Mouse (Mus musculus): ENCODE measurements around the gene Zbtb7b. TPM values are rescaled to one million over a fixed set of nuclear protein-coding genes. Genes with fewer than 3 reads are reported as not detected.

Gene Zbtb7b
- polyA plus RNA-seq, 1 experiment from 2014 or later, result 1.2 TPM

DNA sequence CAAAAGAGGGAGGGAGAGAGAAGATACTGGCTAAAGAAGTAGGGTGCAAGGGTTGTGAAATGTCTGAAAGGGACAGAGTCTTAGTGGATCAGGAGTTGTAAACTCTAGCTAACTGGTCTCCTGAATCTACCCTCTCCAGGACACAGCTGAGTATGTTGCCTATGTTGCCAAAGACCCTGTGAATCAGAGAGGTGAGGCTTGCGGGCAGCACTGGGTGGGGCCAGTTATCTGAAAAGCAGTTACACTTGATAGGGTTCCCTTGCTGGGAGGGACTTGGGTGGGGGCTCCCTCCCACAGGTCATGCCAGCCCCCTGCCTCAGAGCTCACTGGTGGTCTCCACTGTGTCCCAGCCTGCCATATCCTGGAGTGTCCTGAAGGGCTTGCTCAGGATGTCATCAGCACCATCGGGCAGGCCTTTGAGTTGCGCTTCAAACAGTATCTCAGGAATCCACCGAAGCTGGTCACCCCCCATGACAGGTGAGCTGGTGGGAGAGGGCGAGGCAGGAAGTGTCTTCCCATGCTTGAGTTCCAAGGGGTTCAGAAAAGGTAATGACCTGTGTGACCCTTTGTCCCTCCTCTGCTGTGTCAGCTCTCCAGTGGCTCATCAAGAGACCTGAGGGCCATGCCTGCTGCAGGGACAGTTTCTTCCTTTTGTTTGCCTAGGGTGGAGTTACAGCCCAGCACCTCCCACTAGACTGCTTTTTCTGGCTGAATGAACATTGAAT lies 30.0 kb upstream of the Zbtb7b start:
- peaks cover 48% of the 10 kb centered on the region for H3K4me1 ChIP-seq
- no peaks in the 10 kb centered on the region for H3K9me3 ChIP-seq
- no peaks in the 10 kb centered on the region for H3K27me3 ChIP-seq (replicated peaks; ENCODE audit: low read depth, poor library complexity, severe bottlenecking)
- whole genome bisulfite sequencing, result 93% methylated on average over 5 of the region's 5 CpGs
- no peak for DNase-seq (ENCODE audit: low spot score)
- no peak overlapping the region for H3K27ac ChIP-seq (replicated peaks)
- H3K36me3 ChIP-seq (replicated peaks), result peaks cover 59% of the 10 kb centered on the region
- H3K4me3 ChIP-seq, result peak overlapping the region; percentile 11; the same call in 1 of the 2 replicates

GRCm38 (mm10) chr3:89422556-89423205 lies 28.1 kb upstream of the Zbtb7b start:
- Histone ChIP-seq H3K9me3 (no peaks in the 10 kb centered on the region), H3K4me3 (peak overlapping the region; percentile 65), H3K27me3 (replicated peaks; ENCODE audit: low read depth, poor library complexity, severe bottlenecking) (no peaks in the 10 kb centered on the region), H3K4me1 (peaks cover 54% of the 10 kb centered on the region), H3K27ac (replicated peaks) (peak overlapping the region; percentile 89), H3K36me3 (replicated peaks) (peaks cover 46% of the 10 kb centered on the region)
- WGBS, result 73% methylated on average over 6 of the region's 6 CpGs
- no peak for DNase-seq (ENCODE audit: low spot score)

DNA sequence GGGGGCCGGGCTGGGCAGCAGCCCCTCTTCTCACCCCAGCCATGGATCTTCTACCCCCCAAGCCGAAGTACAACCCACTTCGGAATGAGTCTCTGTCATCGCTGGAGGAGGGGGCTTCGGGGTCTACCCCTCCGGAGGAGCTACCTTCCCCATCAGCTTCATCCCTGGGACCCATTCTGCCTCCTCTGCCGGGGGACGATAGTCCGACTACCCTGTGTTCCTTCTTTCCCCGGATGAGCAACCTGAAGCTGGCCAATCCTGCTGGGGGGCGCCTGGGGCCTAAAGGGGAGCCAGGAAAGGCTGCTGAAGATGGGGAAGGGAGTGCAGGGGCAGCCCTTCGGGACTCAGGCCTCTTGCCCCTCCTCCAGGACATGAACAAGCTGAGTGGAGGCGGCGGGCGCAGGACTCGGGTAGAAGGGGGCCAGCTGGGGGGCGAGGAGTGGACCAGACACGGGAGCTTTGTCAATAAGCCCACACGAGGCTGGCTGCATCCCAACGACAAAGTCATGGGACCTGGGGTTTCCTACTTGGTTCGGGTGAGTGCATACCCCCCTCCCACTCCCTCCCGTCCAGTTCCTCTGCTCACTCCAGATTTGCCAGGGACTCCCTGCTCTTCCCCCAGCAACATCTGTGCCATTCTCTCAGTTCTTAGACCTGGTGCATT lies 27.4 kb upstream of the Zbtb7b start:
- DNase-seq (ENCODE audit: low spot score), result peak; percentile 32
- peak overlapping the region; percentile 89 for H3K27ac ChIP-seq (replicated peaks)

GRCm38 (mm10) chr3:89421002-89421774 lies 26.6 kb upstream of the Zbtb7b start:
- Histone ChIP-seq H3K4me3 (peak overlapping the region; percentile 65), H3K9me3 (no peaks in the 10 kb centered on the region), H3K4me1 (peaks cover 61% of the 10 kb centered on the region), H3K27ac (replicated peaks) (peak overlapping the region; percentile 89), H3K27me3 (replicated peaks; ENCODE audit: low read depth, poor library complexity, severe bottlenecking) (no peaks in the 10 kb centered on the region), H3K36me3 (replicated peaks) (peaks cover 39% of the 10 kb centered on the region)
- 2% methylated on average over 11 of the region's 11 CpGs for WGBS
- DNase-seq (ENCODE audit: low spot score), result peak; percentile 81

More for the DNA sequence above, 27.4 kb upstream of the Zbtb7b start:
- Histone ChIP-seq H3K27me3 (replicated peaks; ENCODE audit: low read depth, poor library complexity, severe bottlenecking) (no peaks in the 10 kb centered on the region), H3K4me3 (peak overlapping the region; percentile 65), H3K4me1 (peaks cover 54% of the 10 kb centered on the region), H3K9me3 (no peaks in the 10 kb centered on the region), H3K36me3 (replicated peaks) (peaks cover 40% of the 10 kb centered on the region)
- 5% methylated on average over 22 of the region's 22 CpGs for WGBS

DNA sequence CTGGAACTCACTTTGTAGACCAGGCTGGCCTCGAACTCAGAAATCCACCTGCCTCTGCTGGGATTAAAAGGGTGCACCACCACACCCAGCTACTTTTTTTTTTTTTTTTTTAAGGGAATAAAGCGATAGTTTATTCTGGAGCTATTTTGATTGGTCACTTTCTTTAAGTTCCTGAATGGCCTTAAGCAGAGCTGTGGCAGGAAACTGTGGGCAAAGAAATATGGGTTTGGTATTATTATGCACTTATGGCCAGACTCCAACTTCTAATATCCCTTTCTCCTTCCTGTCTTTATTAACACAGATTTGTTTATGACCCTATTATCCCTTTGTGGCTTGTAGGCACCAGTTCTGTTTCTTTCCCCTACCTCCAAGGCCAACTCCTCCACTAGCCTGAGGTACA lies 25.8 kb upstream of the Zbtb7b start:
- Histone ChIP-seq H3K27ac (replicated peaks) (peak overlapping the region; percentile 89), H3K4me1 (peaks cover 64% of the 10 kb centered on the region), H3K4me3 (peak overlapping the region; percentile 65), H3K27me3 (replicated peaks; ENCODE audit: low read depth, poor library complexity, severe bottlenecking) (no peaks in the 10 kb centered on the region), H3K36me3 (replicated peaks) (peaks cover 40% of the 10 kb centered on the region), H3K9me3 (no peaks in the 10 kb centered on the region)
- WGBS, result 59% methylated on average over 2 of the region's 2 CpGs
- no peak for DNase-seq (ENCODE audit: low spot score)

DNA sequence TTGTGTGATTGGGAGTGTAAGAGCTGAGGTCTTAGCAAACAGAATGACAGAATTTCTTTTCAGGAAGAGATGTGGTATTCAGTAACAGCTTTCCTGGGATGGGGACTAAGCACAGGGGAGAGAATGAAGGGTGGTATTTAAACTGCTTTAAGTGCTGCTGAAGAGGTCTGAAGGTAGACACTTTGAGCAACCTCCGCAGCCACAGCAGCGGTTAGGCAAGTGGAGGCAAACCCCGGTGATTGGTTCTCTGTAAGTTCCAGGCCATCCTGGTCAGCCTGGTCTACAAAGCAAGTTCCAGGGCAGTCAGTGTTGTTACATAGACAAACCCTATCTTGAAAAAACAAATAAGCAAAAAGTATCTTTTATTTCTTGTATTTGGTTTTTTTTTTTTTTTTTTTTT lies 25.4 kb upstream of the Zbtb7b start:
- Histone ChIP-seq H3K4me3 (peak overlapping the region; percentile 76), H3K27me3 (replicated peaks; ENCODE audit: low read depth, poor library complexity, severe bottlenecking) (no peaks in the 10 kb centered on the region), H3K9me3 (no peaks in the 10 kb centered on the region), H3K27ac (replicated peaks) (peak overlapping the region; percentile 92), H3K4me1 (peaks cover 64% of the 10 kb centered on the region), H3K36me3 (replicated peaks) (peaks cover 40% of the 10 kb centered on the region)
- WGBS, result 23% methylated on average over 3 of the region's 3 CpGs
- no peak for DNase-seq (ENCODE audit: low spot score)

DNA sequence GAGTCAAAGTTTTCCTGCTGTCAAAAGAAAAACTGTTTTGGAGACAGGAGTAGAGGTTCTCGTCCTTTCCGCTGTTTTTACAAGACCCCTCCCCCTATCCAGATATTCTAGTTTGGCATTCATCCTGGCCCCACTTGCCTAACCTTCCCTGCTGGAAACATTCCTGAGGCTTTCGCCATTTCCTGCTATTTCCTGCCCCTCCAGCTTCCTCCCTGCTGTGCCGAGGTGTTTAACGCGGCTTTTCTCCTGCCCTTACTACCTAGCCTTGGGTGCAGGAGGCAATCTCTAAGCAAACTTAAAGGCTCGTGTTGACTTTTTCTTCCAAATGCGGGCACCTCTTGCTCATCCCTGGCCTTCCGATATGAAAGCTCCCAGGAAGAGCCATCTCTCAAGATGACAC lies 25.0 kb upstream of the Zbtb7b start:
- Histone ChIP-seq H3K27ac (replicated peaks) (peak overlapping the region; percentile 92), H3K4me1 (peaks cover 62% of the 10 kb centered on the region), H3K36me3 (replicated peaks) (peaks cover 40% of the 10 kb centered on the region), H3K9me3 (no peaks in the 10 kb centered on the region), H3K27me3 (replicated peaks; ENCODE audit: low read depth, poor library complexity, severe bottlenecking) (no peaks in the 10 kb centered on the region), H3K4me3 (peak overlapping the region; percentile 76)
- DNase-seq (ENCODE audit: low spot score), result peak; percentile 56
- 2% methylated on average over 9 of the region's 9 CpGs for WGBS

- Histone ChIP-seq H3K4me1 (peaks cover 56% of the 10 kb centered on the region), H3K27ac (replicated peaks) (peak overlapping the region; percentile 92), H3K36me3 (replicated peaks) (peaks cover 40% of the 10 kb centered on the region), H3K4me3 (peak overlapping the region; percentile 76), H3K9me3 (no peaks in the 10 kb centered on the region), H3K27me3 (replicated peaks; ENCODE audit: low read depth, poor library complexity, severe bottlenecking) (no peaks in the 10 kb centered on the region)
- WGBS, result under 1% methylated on average over 16 of the region's 16 CpGs
- DNase-seq (ENCODE audit: low spot score), result peak; percentile 88
These were observed 24.3 kb upstream of the Zbtb7b start for GRCm38 (mm10) chr3:89418861-89419250.

DNA sequence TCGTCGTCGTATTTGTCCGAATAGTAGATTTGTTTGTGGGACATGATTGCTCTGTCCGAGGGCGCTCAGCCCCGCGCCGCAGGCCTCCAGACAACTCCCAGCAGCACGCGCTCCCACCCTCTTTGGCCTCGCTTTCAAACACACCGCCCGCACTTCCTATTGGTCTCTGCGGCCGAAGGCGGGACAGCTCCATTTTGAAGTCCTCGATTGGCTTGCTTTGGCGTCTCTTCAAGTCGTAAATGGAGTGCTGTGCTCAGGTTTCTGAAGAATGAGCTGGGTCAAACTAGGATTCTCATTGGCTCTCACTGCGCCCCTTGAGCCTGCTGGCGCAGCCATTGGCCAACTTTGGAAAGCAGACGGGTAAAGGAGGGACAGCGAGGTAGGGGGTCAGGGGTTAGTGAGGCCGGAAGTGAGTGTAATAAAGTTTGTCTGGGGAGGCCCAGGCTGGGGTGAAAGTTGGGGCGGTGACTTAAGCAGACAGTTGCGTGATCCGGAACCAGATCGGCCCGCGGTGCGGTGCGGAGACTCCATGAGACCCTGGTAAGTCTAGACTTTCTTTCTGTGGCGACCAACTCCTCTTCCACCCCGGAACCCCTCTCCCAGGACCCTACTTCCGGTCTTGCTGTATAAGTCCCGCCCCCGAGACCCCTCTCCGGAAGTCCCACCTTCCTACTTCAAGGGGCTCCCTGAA lies 23.7 kb upstream of the Zbtb7b start, which contains the start of the genes Cks1b and Shc1:
Gene Cks1b, minus strand, starts transcription at position 214 of the 691 bp plus-strand sequence.
Gene Shc1, plus strand, starts transcription at position 274 of the 691 bp plus-strand sequence.
- Histone ChIP-seq H3K27ac (replicated peaks) (peak within 1 kb of the TSS; percentile 92), H3K4me1 (peaks cover 52% of the 10 kb centered on the region), H3K27me3 (replicated peaks; ENCODE audit: low read depth, poor library complexity, severe bottlenecking) (no peaks in the 10 kb centered on the region), H3K4me3 (peak within 1 kb of the TSS; percentile 76), H3K36me3 (replicated peaks) (peaks cover 40% of the 10 kb centered on the region), H3K9me3 (no peaks in the 10 kb centered on the region)
- under 1% methylated on average over 39 of the region's 39 CpGs for WGBS
- DNase-seq (ENCODE audit: low spot score), result peak; percentile 97

- under 1% methylated on average over 20 of the region's 20 CpGs for WGBS
- no peak for DNase-seq (ENCODE audit: low spot score)
- H3K9me3 ChIP-seq, result no peaks in the 10 kb centered on the region
- H3K27ac ChIP-seq (replicated peaks), result peak overlapping the region; percentile 92
- peaks cover 40% of the 10 kb centered on the region for H3K36me3 ChIP-seq (replicated peaks)
- H3K4me1 ChIP-seq, result peaks cover 47% of the 10 kb centered on the region
- no peaks in the 10 kb centered on the region for H3K27me3 ChIP-seq (replicated peaks; ENCODE audit: low read depth, poor library complexity, severe bottlenecking)
- H3K4me3 ChIP-seq, result peak overlapping the region; percentile 76
These were observed 23.2 kb upstream of the Zbtb7b start for GRCm38 (mm10) chr3:89417840-89418169.

GRCm38 (mm10) chr3:89417131-89417530 lies 22.6 kb upstream of the Zbtb7b start:
- Histone ChIP-seq H3K27ac (replicated peaks) (peak overlapping the region; percentile 92), H3K4me3 (peak overlapping the region; percentile 76), H3K36me3 (replicated peaks) (peaks cover 40% of the 10 kb centered on the region), H3K27me3 (replicated peaks; ENCODE audit: low read depth, poor library complexity, severe bottlenecking) (no peaks in the 10 kb centered on the region), H3K9me3 (no peaks in the 10 kb centered on the region), H3K4me1 (peaks cover 40% of the 10 kb centered on the region)
- 36% methylated on average over 2 of the region's 2 CpGs for WGBS
- no peak for DNase-seq (ENCODE audit: low spot score)
